Mouse (Mus musculus): ENCODE data around the gene Ccdc15.

DNA sequence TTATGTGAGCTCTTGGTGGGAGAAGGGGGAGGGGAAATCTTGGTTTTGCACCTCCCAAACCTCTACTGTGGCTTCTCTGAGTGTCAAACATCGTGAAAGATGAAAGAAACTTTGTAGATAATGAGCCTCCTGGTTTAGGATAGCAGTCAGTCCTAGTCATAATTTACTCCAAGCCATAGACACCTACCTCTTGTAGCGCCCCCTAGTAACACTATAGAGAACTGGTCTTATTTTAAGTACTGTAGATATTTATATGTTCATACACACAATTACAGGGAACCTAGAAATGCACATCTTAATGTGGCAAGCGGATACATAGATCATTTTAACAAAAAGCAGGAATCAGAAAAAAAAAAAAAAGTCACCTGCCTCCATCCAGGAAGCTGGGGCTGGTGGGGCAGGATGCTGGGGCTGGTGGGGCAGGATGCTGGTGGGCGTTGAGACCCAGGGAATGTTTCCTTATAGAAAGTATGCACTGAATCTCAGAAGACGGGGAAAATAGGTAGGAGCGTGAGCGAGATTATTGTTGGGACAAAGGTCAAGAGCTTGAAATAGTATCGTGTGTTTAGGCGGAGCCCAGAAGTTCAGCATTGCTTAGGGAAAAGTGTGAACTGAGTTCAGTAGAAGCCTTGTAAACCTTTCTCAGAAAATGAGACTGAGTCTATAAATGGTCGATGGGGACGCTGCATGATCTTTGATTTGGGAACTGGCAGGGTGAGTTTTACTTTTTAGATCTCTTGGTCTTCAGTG lies 20.0 kb upstream of the Ccdc15 start:
- no peak for TF ChIP-seq POLR2A (IDR thresholded peaks at IDR 0.05; ENCODE audit: insufficient read depth, low read length)
- TF ChIP-seq CTCF (IDR thresholded peaks at IDR 0.05; ENCODE audit: low read depth, low read length): no peak
- TF ChIP-seq EP300 (IDR thresholded peaks at IDR 0.05; ENCODE audit: insufficient read depth, low read depth, low read length): no peak

Measured in ES-Bruce4 (cell line).